Mouse (Mus musculus) neural tube, embryonic 15.5 days (tissue): ENCODE measurements at regions not wholly inside any gene's neighbourhood (a gene's known extent, or its start where the extent isn't known, plus 50 kb on each side); places are given as distances from the start of the nearest gene placed in this dataset.

Experiments used
- ATAC-seq: fragments of 200-750 bp; cut with Nextera tagmentation; 2 replicates; pipeline ENCODE4 v1.8.0; 2017; ENCODE audit warnings: mild to moderate bottlenecking, moderate TSS enrichment, moderate library complexity; ENCODE audit not compliant: low FRiP score
- H3K27ac ChIP-seq: fragments of 300-500 bp; sonication (generic); replicated peaks from 2 replicates; pipeline ENCODE4 v1.5.1; 2015; ENCODE audit warnings: mild to moderate bottlenecking, inconsistent platforms
- H3K27me3 ChIP-seq: fragments of 300-500 bp; sonication (generic); replicated peaks from 2 replicates; pipeline ENCODE4 v1.6.1; 2015; ENCODE audit warnings: inconsistent platforms
- H3K36me3 ChIP-seq: fragments of 300-500 bp; sonication (generic); 2 replicates; pipeline ENCODE4 v1.6.1; 2015; ENCODE audit warnings: inconsistent platforms
- H3K4me1 ChIP-seq: fragments of 300-500 bp; sonication (generic); 2 replicates; pipeline ENCODE4 v1.6.1; 2015; ENCODE audit warnings: inconsistent platforms
- H3K4me2 ChIP-seq: fragments of 300-500 bp; sonication (generic); 2 replicates; pipeline ENCODE4 v1.6.1; 2015; ENCODE audit warnings: inconsistent platforms, mild to moderate bottlenecking, moderate library complexity
- H3K4me3 ChIP-seq: fragments of 300-500 bp; sonication (generic); replicated peaks from 2 replicates; pipeline ENCODE4 v1.5.1; 2015; ENCODE audit warnings: mild to moderate bottlenecking, inconsistent platforms
- H3K9ac ChIP-seq: fragments of 300-500 bp; sonication (generic); replicated peaks from 2 replicates; pipeline ENCODE4 v1.6.1; 2015; ENCODE audit warnings: mild to moderate bottlenecking, inconsistent platforms
- H3K9me3 ChIP-seq: fragments of 300-500 bp; sonication (generic); replicated peaks from 2 replicates; pipeline ENCODE4 v1.6.1; 2016; ENCODE audit warnings: inconsistent platforms
- WGBS: fragments of 180-500 bp; shearing (Covaris S2); methylation state at CpG from one replicate; pipeline ENCODE4 v1.1.7; 2015; ENCODE audit warnings: mixed read lengths; 5-methylcytosine and 5-hydroxymethylcytosine counted together

DNA sequence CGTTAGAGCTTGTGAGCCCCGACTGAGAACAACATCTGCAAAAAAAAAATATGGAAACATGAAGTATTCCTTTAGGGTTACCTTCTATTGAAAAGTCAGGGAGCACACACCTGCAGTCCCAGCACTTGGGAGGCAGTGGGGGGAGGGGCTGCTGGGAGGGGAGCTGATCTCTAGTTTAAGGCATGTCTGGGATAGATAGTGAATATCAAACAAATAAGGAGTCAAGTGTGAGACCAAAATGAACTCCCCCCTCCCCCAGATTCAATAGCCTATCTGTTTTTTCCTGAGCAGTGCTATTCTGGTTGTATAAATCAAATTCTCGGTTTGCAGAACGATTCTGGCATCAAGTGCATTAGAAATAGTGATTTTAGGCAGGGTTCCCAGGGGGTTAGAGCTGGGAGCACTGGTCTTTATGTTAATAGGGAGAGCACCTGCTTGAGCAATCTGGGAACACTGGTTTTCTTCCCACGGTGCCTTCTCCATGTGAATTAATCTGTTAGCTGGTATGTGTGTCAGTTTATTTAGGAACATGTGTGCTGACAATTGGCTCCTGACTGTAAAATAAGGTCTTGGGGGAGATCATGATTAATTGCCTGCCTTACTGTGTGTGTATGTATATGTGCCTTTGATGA lies 195.9 kb downstream of the Enc1 start:
- no peaks in the 10 kb centered on the region for H3K9me3 ChIP-seq
- ATAC-seq = no peak
- WGBS = 8% methylated on average over 5 of the region's 5 CpGs
- peak overlapping the region; percentile 66 for H3K4me2 ChIP-seq
- no peaks in the 10 kb centered on the region for H3K27me3 ChIP-seq
- H3K4me1 ChIP-seq = peaks cover 55% of the 10 kb centered on the region
- peak overlapping the region; percentile 34; the same call in 1 of the 2 replicates for H3K9ac ChIP-seq
- H3K27ac ChIP-seq = peak overlapping the region; percentile 77
- no peaks in the 10 kb centered on the region for H3K36me3 ChIP-seq
- H3K4me3 ChIP-seq = no peak overlapping the region

DNA sequence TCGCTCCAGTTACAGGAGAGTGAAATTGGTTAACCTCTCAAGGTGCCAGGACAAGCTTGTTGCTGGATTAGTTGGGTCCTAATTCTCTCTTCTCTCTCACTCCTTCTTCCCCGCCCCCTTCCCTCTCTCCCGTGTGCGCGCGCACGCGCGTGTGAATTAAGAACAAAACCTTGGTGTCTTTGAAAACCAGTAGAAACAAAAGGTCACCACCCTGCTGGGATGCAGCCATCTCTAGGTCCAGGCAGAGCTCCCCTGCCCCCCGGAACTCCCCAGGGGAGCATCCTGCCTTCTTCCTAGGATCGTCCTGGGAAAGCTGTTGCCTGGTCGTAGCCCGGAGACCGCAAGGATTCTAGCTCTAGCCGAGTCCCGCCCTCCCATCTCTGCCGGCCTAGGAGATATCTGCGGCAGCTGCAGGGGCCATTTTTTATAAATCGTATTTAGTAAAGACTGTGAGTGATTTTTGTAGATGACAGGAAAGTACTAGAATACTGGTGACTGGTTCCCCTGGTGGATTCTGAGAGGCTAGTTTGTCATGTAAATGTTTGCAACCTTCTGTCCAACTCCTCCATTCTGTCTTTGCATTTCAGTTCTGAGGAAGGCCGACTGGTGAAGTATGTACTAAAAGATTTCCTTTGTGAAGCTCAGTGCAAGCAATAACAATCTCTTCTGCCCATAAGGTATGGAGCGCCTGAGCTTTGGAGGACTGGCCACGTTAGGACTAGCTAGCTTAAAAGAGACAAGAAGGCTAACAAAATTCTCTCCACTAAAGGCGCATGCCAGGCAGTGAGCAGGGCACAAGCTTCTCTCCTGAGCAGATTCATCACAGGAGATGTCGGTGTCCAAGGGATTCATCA lies 195.2 kb downstream of the Enc1 start:
- H3K9ac ChIP-seq = peak overlapping the region; percentile 34
- peaks cover 54% of the 10 kb centered on the region for H3K4me1 ChIP-seq
- peak overlapping the region; percentile 66 for H3K4me2 ChIP-seq
- 3% methylated on average over 24 of the region's 24 CpGs for WGBS
- peak overlapping the region; percentile 35 for H3K4me3 ChIP-seq
- no peaks in the 10 kb centered on the region for H3K9me3 ChIP-seq
- ATAC-seq = peak; percentile 68
- no peaks in the 10 kb centered on the region for H3K27me3 ChIP-seq
- H3K27ac ChIP-seq = peak overlapping the region; percentile 77
- no peaks in the 10 kb centered on the region for H3K36me3 ChIP-seq

DNA sequence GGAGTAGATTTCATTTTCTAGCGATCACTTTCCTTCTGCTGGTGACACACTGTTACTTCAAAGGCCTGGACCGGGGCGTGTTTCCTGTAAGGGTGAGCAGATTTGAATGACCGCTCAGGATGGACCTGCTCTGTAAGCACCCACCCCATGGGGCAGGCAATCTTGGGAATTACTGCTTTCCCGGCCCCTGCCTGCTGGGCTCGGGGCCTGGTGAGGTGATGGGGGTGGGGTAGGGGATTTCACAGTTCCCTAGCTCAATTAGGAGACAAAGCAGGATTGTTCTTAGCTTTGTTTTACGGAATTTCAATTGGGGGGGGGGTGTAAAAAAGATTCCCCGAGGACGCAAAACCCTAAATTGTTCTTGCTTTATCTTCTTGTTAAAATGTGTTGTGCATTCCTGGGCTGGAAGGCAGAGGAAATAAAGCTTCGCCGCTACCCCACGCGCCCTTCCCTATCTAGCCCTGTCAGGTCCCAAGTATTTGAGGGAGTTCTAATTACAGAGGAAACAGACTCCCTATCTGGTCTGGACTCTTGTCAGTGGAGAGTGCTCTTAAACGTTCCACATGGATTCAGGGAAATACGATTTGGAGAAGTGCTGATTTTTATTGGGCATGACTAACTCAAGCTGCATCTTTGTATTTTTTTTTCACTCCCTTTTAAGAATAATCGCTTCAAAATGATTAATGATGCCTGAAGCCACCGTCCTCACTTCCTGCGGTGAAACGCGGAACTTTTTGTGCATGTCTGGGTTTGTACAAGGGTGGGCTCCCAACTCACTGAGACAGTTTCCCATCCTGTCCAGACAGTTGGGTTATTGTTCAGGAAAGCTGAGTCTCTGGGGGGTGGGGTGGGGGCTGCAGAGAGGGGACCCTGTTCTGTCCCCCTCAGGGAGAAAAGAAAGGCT lies 194.3 kb downstream of the Enc1 start:
- Histone ChIP-seq H3K4me2 (peak overlapping the region; percentile 66), H3K9me3 (no peaks in the 10 kb centered on the region), H3K36me3 (no peaks in the 10 kb centered on the region), H3K27me3 (no peaks in the 10 kb centered on the region), H3K4me3 (peak overlapping the region; percentile 35), H3K4me1 (peaks cover 54% of the 10 kb centered on the region), H3K9ac (peak overlapping the region; percentile 34; the same call in 1 of the 2 replicates), H3K27ac (peak overlapping the region; percentile 77)
- peak; percentile 42; the same call in 1 of the 2 replicates for ATAC-seq
- WGBS = 4% methylated on average over 20 of the region's 20 CpGs

DNA sequence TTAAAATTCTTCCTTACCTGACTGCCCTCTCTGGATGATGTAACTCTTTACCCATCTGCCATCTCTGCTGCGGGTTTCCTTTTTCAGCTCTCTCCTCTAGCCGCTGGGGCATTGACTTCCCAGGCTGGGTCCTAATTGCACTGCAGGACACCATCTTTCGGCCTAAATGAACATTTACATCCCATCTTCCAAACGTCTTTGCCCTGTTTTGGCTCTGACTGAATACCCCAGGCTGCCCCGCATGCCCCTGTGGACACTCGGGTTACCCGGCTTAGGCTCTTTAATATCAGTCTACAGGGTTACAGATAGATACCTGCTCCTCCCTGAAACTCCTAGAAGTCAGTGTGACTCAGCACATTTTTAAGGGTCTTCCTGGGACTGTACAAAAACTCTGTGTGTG lies 193.3 kb downstream of the Enc1 start:
- no peak for ATAC-seq
- H3K4me2 ChIP-seq = no peak overlapping the region
- H3K36me3 ChIP-seq = no peaks in the 10 kb centered on the region
- no peak overlapping the region for H3K4me3 ChIP-seq
- no peak overlapping the region for H3K27ac ChIP-seq
- no peaks in the 10 kb centered on the region for H3K27me3 ChIP-seq
- H3K4me1 ChIP-seq = peaks cover 43% of the 10 kb centered on the region
- WGBS = 48% methylated on average over 7 of the region's 7 CpGs
- H3K9ac ChIP-seq = no peak overlapping the region
- H3K9me3 ChIP-seq = no peaks in the 10 kb centered on the region

DNA sequence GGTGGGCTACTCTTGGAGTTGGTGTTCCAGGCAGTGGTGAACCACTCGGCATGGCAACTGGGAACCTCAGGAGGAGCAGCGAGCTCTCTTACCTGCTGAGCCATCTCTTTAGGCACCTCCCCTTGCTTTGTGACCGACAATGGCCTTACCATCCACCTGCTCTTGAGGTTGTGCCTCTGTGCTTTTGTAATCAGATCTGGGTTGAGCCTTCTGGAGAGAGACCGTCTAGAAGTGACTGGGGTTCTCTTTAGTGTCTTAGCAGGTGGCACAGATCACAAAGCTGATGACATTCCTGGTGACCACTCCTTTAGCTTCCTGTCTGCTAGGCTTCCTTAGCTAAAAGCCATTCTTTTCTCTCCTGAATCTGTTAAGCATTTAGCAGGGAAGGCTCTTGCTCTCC lies 191.7 kb downstream of the Enc1 start:
- Histone ChIP-seq H3K4me3 (no peak overlapping the region), H3K9ac (no peak overlapping the region), H3K36me3 (no peaks in the 10 kb centered on the region), H3K4me1 (peaks cover 34% of the 10 kb centered on the region), H3K4me2 (no peak overlapping the region), H3K27me3 (no peaks in the 10 kb centered on the region), H3K27ac (no peak overlapping the region), H3K9me3 (no peaks in the 10 kb centered on the region)
- no peak for ATAC-seq
- 39% methylated on average over 4 of the region's 4 CpGs for WGBS

DNA sequence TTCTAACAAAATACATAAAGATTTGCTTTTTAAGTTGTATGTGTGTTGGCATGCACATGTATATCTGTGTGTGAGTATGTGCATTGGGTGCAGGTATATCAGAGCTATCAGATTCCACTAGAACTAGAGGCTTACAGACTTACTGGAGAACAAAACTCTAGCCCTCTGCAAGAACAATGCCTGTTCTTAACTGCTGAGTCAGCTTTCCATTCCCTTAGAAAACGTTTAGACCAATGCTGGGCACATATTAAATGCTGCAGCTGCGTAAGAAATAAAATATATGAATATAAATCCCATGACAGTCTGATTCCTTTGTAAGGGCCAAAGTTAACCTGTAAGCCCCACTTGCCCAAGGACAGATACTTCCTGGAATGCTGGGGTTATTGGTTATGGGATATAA lies 190.0 kb downstream of the Enc1 start:
- no peak overlapping the region for H3K4me3 ChIP-seq
- WGBS = 37% methylated on average over 2 of the region's 2 CpGs
- no peak overlapping the region for H3K9ac ChIP-seq
- no peak overlapping the region for H3K4me2 ChIP-seq
- no peaks in the 10 kb centered on the region for H3K9me3 ChIP-seq
- H3K27me3 ChIP-seq = no peaks in the 10 kb centered on the region
- no peak overlapping the region for H3K27ac ChIP-seq
- H3K36me3 ChIP-seq = no peaks in the 10 kb centered on the region
- peaks cover 19% of the 10 kb centered on the region for H3K4me1 ChIP-seq
- no peak for ATAC-seq

DNA sequence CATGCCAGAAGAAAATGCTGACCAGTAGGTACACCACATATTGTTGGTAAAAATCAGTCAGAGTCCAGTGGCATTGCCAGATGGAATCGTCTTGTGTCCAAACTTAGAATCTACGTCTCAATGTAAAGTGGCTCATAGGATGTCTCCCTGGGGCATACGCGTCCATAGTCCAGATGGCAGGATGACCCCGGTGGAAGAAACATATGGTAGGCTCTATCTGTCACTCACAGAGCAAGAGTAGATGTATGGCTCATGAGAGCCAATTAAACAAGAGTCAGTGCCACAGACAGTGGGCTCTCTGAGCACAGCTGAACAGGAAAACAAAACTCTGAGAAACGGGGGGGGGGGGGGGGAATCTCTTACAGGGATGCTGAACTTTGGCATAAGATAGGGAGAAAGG lies 187.3 kb downstream of the Enc1 start:
- peaks cover 10% of the 10 kb centered on the region for H3K4me1 ChIP-seq
- H3K27ac ChIP-seq = no peak overlapping the region
- no peaks in the 10 kb centered on the region for H3K27me3 ChIP-seq
- WGBS = 47% methylated on average over 6 of the region's 6 CpGs
- no peak overlapping the region for H3K4me2 ChIP-seq
- no peak for ATAC-seq
- H3K4me3 ChIP-seq = no peak overlapping the region
- H3K36me3 ChIP-seq = no peaks in the 10 kb centered on the region
- H3K9ac ChIP-seq = no peak overlapping the region
- no peaks in the 10 kb centered on the region for H3K9me3 ChIP-seq

DNA sequence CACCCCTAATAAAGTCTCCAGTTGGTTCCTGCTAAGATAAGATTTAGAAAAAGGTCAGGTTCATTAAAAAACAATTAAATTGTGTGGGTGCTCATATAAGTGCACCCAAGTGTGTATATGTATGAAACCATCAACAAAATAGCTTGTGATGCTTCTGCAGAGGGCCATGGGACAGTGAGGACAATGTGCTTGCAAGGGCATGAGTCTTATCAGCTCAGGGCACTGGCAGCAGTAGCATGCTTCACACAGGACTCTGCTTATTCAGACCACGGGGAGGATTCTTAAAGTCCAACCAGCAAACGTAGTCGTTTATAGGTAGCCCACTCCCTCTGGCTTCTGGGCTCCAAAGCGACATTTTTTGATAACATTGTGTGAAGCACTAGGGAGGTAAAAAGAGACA lies 186.6 kb downstream of the Enc1 start:
- ATAC-seq = no peak
- Histone ChIP-seq H3K4me3 (no peak overlapping the region), H3K4me2 (no peak overlapping the region), H3K4me1 (peaks cover 14% of the 10 kb centered on the region), H3K9ac (no peak overlapping the region), H3K27me3 (no peaks in the 10 kb centered on the region), H3K36me3 (no peaks in the 10 kb centered on the region), H3K9me3 (no peaks in the 10 kb centered on the region), H3K27ac (no peak overlapping the region)
- 77% methylated on average over 4 of the region's 4 CpGs for WGBS

DNA sequence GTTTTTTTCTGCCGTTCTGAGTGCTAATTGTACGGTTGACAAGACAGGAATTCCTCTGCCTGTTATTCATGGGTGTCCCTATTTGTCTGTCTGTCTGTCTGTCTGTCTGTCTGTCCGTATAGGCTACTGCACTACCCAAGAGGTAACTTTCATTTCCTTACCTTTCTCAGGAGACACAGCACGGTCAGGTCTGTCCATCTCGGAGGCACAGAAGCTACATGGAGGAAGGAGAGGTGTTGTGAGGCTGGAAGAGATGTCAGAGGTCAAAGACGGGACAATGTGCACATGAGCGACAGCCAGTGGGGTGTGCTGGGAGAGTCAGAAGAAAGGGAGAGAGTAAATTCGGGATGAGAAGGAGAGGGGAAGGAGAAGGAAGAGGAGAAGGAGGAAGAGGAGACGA lies 184.8 kb downstream of the Enc1 start:
- Histone ChIP-seq H3K4me1 (peaks cover 14% of the 10 kb centered on the region), H3K27me3 (no peaks in the 10 kb centered on the region), H3K27ac (no peak overlapping the region), H3K9ac (no peak overlapping the region), H3K9me3 (no peaks in the 10 kb centered on the region), H3K4me2 (no peak overlapping the region), H3K4me3 (no peak overlapping the region), H3K36me3 (no peaks in the 10 kb centered on the region)
- 85% methylated on average over 9 of the region's 9 CpGs for WGBS
- ATAC-seq = no peak

DNA sequence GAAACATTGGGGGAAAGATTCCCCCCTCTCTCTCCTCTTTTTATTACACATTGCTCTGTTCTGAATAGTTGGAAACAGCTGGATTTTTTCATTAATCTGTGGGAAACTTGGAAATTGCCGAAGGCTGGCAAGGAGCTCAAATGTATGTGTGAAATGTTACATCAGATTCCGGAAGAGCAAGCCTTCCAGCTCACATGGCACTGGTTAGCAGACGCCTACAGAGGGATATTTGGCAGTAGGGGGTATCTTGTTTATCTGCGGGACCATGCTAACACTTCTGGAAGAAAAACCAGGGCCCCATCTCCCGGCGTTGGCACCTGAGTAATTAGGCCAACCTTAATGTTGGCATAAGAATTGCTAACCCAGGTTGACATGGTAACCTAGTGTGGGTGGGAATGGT lies 183.0 kb downstream of the Enc1 start:
- WGBS = 36% methylated on average over 6 of the region's 6 CpGs

DNA sequence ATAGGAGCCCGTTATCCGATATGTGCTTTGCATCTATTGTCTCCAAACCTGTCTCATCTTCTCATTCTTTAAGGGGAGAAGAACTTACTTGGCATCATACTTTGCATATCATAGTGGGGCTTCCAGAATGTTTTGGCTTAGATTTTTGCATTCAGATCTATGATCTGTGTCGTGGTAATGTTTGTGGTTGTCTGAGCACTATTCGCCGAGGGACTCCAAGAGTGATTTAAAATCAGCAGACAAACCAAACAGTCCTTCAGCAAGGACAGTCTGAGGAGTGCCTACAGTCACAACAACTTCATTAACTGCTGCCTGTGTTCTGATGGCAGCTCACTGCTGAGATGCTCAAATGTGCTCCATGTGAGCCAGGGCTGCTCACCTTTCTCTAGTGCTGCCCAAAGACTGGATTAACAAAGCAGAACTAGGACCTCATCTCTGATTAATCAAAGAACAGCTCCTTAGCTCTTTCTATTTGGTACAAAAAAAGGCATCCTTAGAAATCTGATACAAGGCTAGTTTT lies 182.5 kb downstream of the Enc1 start:
- ATAC-seq = 0 out of 2 replicates have a peak, but pooled peaks have one; percentile 50
- Histone ChIP-seq H3K27me3 (no peaks in the 10 kb centered on the region), H3K4me2 (no peak overlapping the region), H3K4me3 (no peak overlapping the region), H3K4me1 (peaks cover 14% of the 10 kb centered on the region), H3K9me3 (no peaks in the 10 kb centered on the region), H3K9ac (no peak overlapping the region), H3K36me3 (no peaks in the 10 kb centered on the region), H3K27ac (0 out of 2 replicates have a peak overlapping the region, but pooled peaks have one; percentile 19)
- WGBS = 56% methylated on average over 5 of the region's 5 CpGs

More for the DNA sequence above, 183.0 kb downstream of the Enc1 start:
- no peak for ATAC-seq
- Histone ChIP-seq H3K9me3 (no peaks in the 10 kb centered on the region), H3K4me3 (no peak overlapping the region), H3K27me3 (no peaks in the 10 kb centered on the region), H3K36me3 (no peaks in the 10 kb centered on the region), H3K4me2 (no peak overlapping the region), H3K9ac (no peak overlapping the region), H3K4me1 (peaks cover 14% of the 10 kb centered on the region), H3K27ac (no peak overlapping the region)
